Mouse (Mus musculus): ENCODE results near the gene G430095P16Rik. TPM values are rescaled to one million over a fixed set of nuclear protein-coding genes. Genes with fewer than 3 reads are reported as not detected.

G430095P16Rik gene
- polyA plus RNA-seq, 1 experiment from 2014 or later = 3.8 TPM

DNA sequence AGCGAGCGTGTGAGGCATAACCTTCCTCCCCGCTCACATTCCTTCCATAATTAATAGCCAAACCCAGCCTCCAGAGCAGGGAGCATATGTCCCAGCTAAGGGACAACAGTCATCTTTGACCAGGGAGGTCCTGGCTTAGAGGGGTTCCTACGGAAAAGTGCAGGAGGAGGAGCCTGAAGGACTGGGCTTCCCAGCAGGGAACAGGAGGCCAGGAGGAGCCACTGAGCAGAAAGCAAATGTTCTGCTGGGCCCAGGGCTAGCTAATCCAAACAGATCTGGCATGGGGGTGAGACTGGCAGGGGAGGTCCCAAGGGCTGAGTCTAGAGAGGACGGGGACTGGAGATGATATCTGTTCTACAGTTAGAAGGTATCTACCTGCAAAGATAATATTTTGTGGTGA, 34.7 kb downstream of the G430095P16Rik start:
- WGBS = 35% methylated on average over 5 of the region's 5 CpGs
- Histone ChIP-seq H3K27ac (peak overlapping the region; percentile 68), H3K9me3 (no peaks in the 10 kb centered on the region), H3K27me3 (no peaks in the 10 kb centered on the region), H3K4me2 (no peak overlapping the region), H3K4me3 (no peak overlapping the region), H3K36me3 (peaks cover 45% of the 10 kb centered on the region), H3K9ac (no peak overlapping the region), H3K4me1 (peaks cover 67% of the 10 kb centered on the region)
- no peak for ATAC-seq (ENCODE audit: insufficient number of reproducible peaks, low FRiP score, low TSS enrichment, low read depth)

- 90% methylated on average over 3 of the region's 3 CpGs for WGBS
- H3K9me3 ChIP-seq = no peaks in the 10 kb centered on the region
- no peak overlapping the region for H3K4me2 ChIP-seq
- no peak overlapping the region for H3K4me3 ChIP-seq
- H3K9ac ChIP-seq = no peak overlapping the region
- H3K27me3 ChIP-seq = no peaks in the 10 kb centered on the region
- ATAC-seq (ENCODE audit: insufficient number of reproducible peaks, low FRiP score, low TSS enrichment, low read depth) = no peak
- peaks cover 67% of the 10 kb centered on the region for H3K4me1 ChIP-seq
- H3K36me3 ChIP-seq = peaks cover 42% of the 10 kb centered on the region
- peak overlapping the region; percentile 68 for H3K27ac ChIP-seq
Observed at GRCm38 (mm10) chr8:84758308-84758707, 35.5 kb downstream of the G430095P16Rik start.

GRCm38 (mm10) chr8:84759126-84759525, 36.3 kb downstream of the G430095P16Rik start:
- Histone ChIP-seq H3K36me3 (peaks cover 36% of the 10 kb centered on the region), H3K4me3 (no peak overlapping the region), H3K9ac (no peak overlapping the region), H3K27ac (no peak overlapping the region), H3K4me1 (peaks cover 68% of the 10 kb centered on the region), H3K27me3 (no peaks in the 10 kb centered on the region), H3K4me2 (no peak overlapping the region), H3K9me3 (no peaks in the 10 kb centered on the region)
- no peak for ATAC-seq (ENCODE audit: insufficient number of reproducible peaks, low FRiP score, low TSS enrichment, low read depth)
- WGBS = 63% methylated on average over 7 of the region's 7 CpGs

DNA sequence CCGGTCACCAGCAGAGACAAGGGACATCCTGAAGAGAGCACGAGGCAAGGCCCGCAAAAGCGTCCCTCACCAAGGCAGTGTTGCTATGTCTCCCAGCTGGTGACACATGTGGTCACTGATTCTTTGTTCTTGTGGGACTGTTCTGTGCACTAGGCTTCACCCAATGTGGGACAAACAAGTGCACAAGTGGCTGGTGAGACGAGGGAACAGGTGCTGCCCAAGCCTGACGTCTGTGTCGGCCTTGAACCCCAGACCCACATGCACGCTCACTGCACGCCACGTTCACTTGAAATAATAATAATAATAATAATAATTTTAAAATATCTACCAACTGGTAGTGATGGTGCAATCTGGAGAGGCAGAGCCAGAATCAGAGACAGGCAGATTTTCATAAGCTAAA, 36.9 kb downstream of the G430095P16Rik start:
- Histone ChIP-seq H3K27ac (no peak overlapping the region), H3K4me1 (peaks cover 74% of the 10 kb centered on the region), H3K36me3 (peaks cover 39% of the 10 kb centered on the region), H3K9ac (no peak overlapping the region), H3K4me3 (no peak overlapping the region), H3K4me2 (no peak overlapping the region), H3K27me3 (no peaks in the 10 kb centered on the region), H3K9me3 (no peaks in the 10 kb centered on the region)
- WGBS = 79% methylated on average over 10 of the region's 10 CpGs
- no peak for ATAC-seq (ENCODE audit: insufficient number of reproducible peaks, low FRiP score, low TSS enrichment, low read depth)

DNA sequence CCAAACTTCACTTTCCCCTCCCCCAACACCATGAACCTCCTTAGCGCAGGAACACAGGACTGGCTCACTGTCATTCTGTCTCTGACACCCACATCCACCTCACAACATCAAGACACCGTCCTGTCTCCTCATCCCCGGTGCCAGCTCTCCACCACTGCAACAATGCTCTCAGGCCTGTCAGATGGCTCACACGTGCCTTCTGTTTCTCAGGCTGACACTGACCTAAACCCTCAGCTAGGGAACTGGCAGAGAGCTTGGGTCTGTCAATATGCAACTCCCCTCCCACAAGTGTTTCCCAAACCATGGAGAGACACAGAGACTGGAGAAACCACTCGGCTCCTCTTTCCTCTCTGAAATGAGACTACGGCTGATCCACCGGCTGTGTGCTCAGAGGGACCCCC, 37.6 kb downstream of the G430095P16Rik start:
- Histone ChIP-seq H3K27me3 (no peaks in the 10 kb centered on the region), H3K4me2 (no peak overlapping the region), H3K36me3 (peaks cover 41% of the 10 kb centered on the region), H3K9ac (no peak overlapping the region), H3K4me3 (no peak overlapping the region), H3K27ac (0 out of 2 replicates have a peak overlapping the region, but pooled peaks have one; percentile 35), H3K4me1 (peaks cover 81% of the 10 kb centered on the region), H3K9me3 (no peaks in the 10 kb centered on the region)
- 51% methylated on average over 7 of the region's 7 CpGs for WGBS
- ATAC-seq (ENCODE audit: insufficient number of reproducible peaks, low FRiP score, low TSS enrichment, low read depth) = no peak

GRCm38 (mm10) chr8:84760901-84761300, 38.1 kb downstream of the G430095P16Rik start:
- 0 out of 2 replicates have a peak overlapping the region, but pooled peaks have one; percentile 35 for H3K27ac ChIP-seq
- no peak overlapping the region for H3K4me3 ChIP-seq
- no peaks in the 10 kb centered on the region for H3K9me3 ChIP-seq
- peaks cover 38% of the 10 kb centered on the region for H3K36me3 ChIP-seq
- peak; percentile 38 for ATAC-seq (ENCODE audit: insufficient number of reproducible peaks, low FRiP score, low TSS enrichment, low read depth)
- no peak overlapping the region for H3K4me2 ChIP-seq
- no peaks in the 10 kb centered on the region for H3K27me3 ChIP-seq
- H3K9ac ChIP-seq = no peak overlapping the region
- peaks cover 84% of the 10 kb centered on the region for H3K4me1 ChIP-seq
- WGBS = 36% methylated on average over 2 of the region's 2 CpGs

GRCm38 (mm10) chr8:84764100-84764499, 41.3 kb downstream of the G430095P16Rik start:
- 56% methylated on average over 4 of the region's 4 CpGs for WGBS
- Histone ChIP-seq H3K4me1 (peaks cover 87% of the 10 kb centered on the region), H3K4me2 (no peak overlapping the region), H3K9me3 (no peaks in the 10 kb centered on the region), H3K4me3 (no peak overlapping the region), H3K36me3 (peaks cover 57% of the 10 kb centered on the region), H3K9ac (no peak overlapping the region), H3K27me3 (no peaks in the 10 kb centered on the region), H3K27ac (no peak overlapping the region)
- ATAC-seq (ENCODE audit: insufficient number of reproducible peaks, low FRiP score, low TSS enrichment, low read depth) = no peak

DNA sequence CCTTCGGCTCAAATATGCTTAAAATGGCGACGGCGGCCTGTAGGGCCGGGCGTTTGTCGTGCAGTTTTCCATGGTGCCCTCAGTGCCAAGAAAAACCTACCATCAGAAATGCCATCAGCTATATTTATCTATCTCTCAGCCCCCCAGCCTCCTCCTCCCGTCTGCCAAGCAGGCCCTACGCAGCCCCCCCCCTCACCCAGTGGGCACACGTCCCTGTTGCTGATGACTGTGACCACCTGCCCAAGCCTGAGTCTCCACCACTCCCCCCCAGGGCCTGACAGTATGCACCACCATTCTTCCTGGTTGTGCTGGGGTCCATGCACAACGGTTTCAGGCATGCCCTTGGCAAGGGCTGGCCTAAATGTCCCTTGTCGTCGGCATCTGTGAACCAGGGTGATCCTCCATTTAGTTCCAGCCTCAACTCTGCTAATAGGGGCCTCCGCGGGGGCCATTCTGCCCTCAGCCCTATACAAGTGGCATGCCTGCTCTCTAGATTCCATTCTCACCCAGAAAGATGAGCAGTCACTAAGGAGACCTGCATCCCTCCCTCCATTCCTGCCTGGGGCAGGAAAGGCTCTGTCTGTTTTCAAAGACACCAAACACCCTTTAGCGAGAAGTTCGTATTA, 42.2 kb downstream of the G430095P16Rik start:
- Histone ChIP-seq H3K9me3 (no peaks in the 10 kb centered on the region), H3K4me3 (no peak overlapping the region), H3K27ac (no peak overlapping the region), H3K9ac (no peak overlapping the region), H3K36me3 (peaks cover 58% of the 10 kb centered on the region), H3K4me1 (peaks cover 88% of the 10 kb centered on the region), H3K27me3 (no peaks in the 10 kb centered on the region), H3K4me2 (no peak overlapping the region)
- WGBS = 78% methylated on average over 17 of the region's 17 CpGs
- no peak for ATAC-seq (ENCODE audit: insufficient number of reproducible peaks, low FRiP score, low TSS enrichment, low read depth)

GRCm38 (mm10) chr8:84765629-84766028, 42.8 kb downstream of the G430095P16Rik start:
- no peak for ATAC-seq (ENCODE audit: insufficient number of reproducible peaks, low FRiP score, low TSS enrichment, low read depth)
- Histone ChIP-seq H3K9me3 (no peaks in the 10 kb centered on the region), H3K36me3 (peaks cover 58% of the 10 kb centered on the region), H3K4me3 (no peak overlapping the region), H3K4me1 (peaks cover 88% of the 10 kb centered on the region), H3K9ac (no peak overlapping the region), H3K4me2 (no peak overlapping the region), H3K27ac (peak overlapping the region; percentile 64), H3K27me3 (no peaks in the 10 kb centered on the region)
- 37% methylated on average over 10 of the region's 10 CpGs for WGBS

- Histone ChIP-seq H3K4me1 (peaks cover 88% of the 10 kb centered on the region), H3K4me3 (no peak overlapping the region), H3K9ac (no peak overlapping the region), H3K27ac (peak overlapping the region; percentile 64; the same call in 1 of the 2 replicates), H3K27me3 (no peaks in the 10 kb centered on the region), H3K36me3 (peaks cover 62% of the 10 kb centered on the region), H3K4me2 (no peak overlapping the region), H3K9me3 (no peaks in the 10 kb centered on the region)
- WGBS = 53% methylated on average over 9 of the region's 9 CpGs
- ATAC-seq (ENCODE audit: insufficient number of reproducible peaks, low FRiP score, low TSS enrichment, low read depth) = no peak
Observed at GRCm38 (mm10) chr8:84766422-84766821, 43.6 kb downstream of the G430095P16Rik start.

- H3K36me3 ChIP-seq = peaks cover 63% of the 10 kb centered on the region
- H3K4me2 ChIP-seq = no peak overlapping the region
- H3K4me1 ChIP-seq = peaks cover 88% of the 10 kb centered on the region
- 76% methylated on average over 10 of the region's 10 CpGs for WGBS
- H3K27ac ChIP-seq = no peak overlapping the region
- no peak for ATAC-seq (ENCODE audit: insufficient number of reproducible peaks, low FRiP score, low TSS enrichment, low read depth)
- no peak overlapping the region for H3K4me3 ChIP-seq
- no peaks in the 10 kb centered on the region for H3K27me3 ChIP-seq
- H3K9me3 ChIP-seq = no peaks in the 10 kb centered on the region
- no peak overlapping the region for H3K9ac ChIP-seq
Observed at GRCm38 (mm10) chr8:84767221-84767620, 44.4 kb downstream of the G430095P16Rik start.

GRCm38 (mm10) chr8:84768343-84769095, 45.7 kb downstream of the G430095P16Rik start:
- no peak overlapping the region for H3K9ac ChIP-seq
- H3K36me3 ChIP-seq = peaks cover 57% of the 10 kb centered on the region
- no peak overlapping the region for H3K4me3 ChIP-seq
- no peaks in the 10 kb centered on the region for H3K9me3 ChIP-seq
- H3K4me2 ChIP-seq = no peak overlapping the region
- peaks cover 92% of the 10 kb centered on the region for H3K4me1 ChIP-seq
- 83% methylated on average over 14 of the region's 14 CpGs for WGBS
- no peak overlapping the region for H3K27ac ChIP-seq
- no peak for ATAC-seq (ENCODE audit: insufficient number of reproducible peaks, low FRiP score, low TSS enrichment, low read depth)
- no peaks in the 10 kb centered on the region for H3K27me3 ChIP-seq
